Mouse (Mus musculus) CH12.LX (cell line): Measurements from ENCODE around the gene Kirrel3. TPM values are rescaled to one million over a fixed set of nuclear protein-coding genes. Genes with fewer than 3 reads are reported as not detected.

Experiments used
- DNase-seq: peaks from one replicate; pipeline ENCODE4 v3.0.0-alpha.2; 2013; ENCODE audit errors: extremely low read depth
- H3K27ac ChIP-seq: 2 replicates; pipeline ENCODE4 v1.5.1; 2012; ENCODE audit warnings: low read depth, mild to moderate bottlenecking, control low read depth, moderate library complexity; ENCODE audit not compliant: insufficient read depth
- H3K27me3 ChIP-seq: replicated peaks from 2 replicates; pipeline ENCODE3; 2012; ENCODE audit warnings: inconsistent platforms
- H3K36me3 ChIP-seq, 2 experiments: replicated peaks in 1 of 2; 2 replicates each; pipeline versions ENCODE3 to v1.6.1; 2012; ENCODE audit warnings: inconsistent platforms in 1 of 2, low read length in 1 of 2, mild to moderate bottlenecking in 1 of 2, mixed read lengths in 1 of 2, moderate library complexity in 1 of 2; ENCODE audit not compliant: control insufficient read depth in 1 of 2, insufficient read depth in 1 of 2
- H3K4me1 ChIP-seq, 2 experiments: 2 replicates each; pipeline ENCODE4 v1.6.1; 2012; ENCODE audit warnings: inconsistent platforms in 1 of 2, moderate library complexity in 1 of 2; ENCODE audit not compliant: insufficient read depth in 2 of 2, control insufficient read depth in 1 of 2
- H3K4me2 ChIP-seq: 2 replicates; pipeline ENCODE4 v1.6.1; 2012; ENCODE audit warnings: low read depth, mild to moderate bottlenecking, control low read depth; ENCODE audit not compliant: poor library complexity, insufficient read depth, severe bottlenecking
- H3K4me3 ChIP-seq, 3 experiments: fragments of 150-350 bp in 1 of 3; sonication (generic) in 1 of 3; replicated peaks in 1 of 3; 2 replicates each; pipeline versions ENCODE3 to v1.5.1; 2011 to 2012; ENCODE audit warnings: low read depth in 2 of 3, low read length in 2 of 3, mild to moderate bottlenecking in 2 of 3, moderate library complexity in 2 of 3, control low read depth in 1 of 3, improper control_type of control experiment in 1 of 3, inconsistent platforms in 1 of 3, mixed read lengths in 1 of 3; ENCODE audit not compliant: poor library complexity in 1 of 3
- H3K79me2 ChIP-seq: replicated peaks from 2 replicates; pipeline ENCODE4 v1.6.1; 2012; ENCODE audit warnings: mild to moderate bottlenecking, moderate library complexity; ENCODE audit not compliant: control insufficient read depth, poor library complexity, insufficient read depth, severe bottlenecking; ENCODE audit errors: extremely low read depth
- H3K9ac ChIP-seq: 2 replicates; pipeline ENCODE4 v1.6.1; 2012; ENCODE audit warnings: low read depth, mild to moderate bottlenecking, control low read depth, moderate library complexity; ENCODE audit not compliant: insufficient read depth
- H3K9me3 ChIP-seq: replicated peaks from 2 replicates; pipeline ENCODE3; 2012; ENCODE audit warnings: low read length, inconsistent platforms, mixed read lengths
- BHLHE40 ChIP-seq: IDR thresholded peaks from 2 replicates; pipeline ENCODE4 v1.6.1; 2011; ENCODE audit warnings: mild to moderate bottlenecking, low read depth, low read length, improper control_type of control experiment
- CHD1 ChIP-seq: IDR thresholded peaks from 2 replicates; pipeline ENCODE4 v1.6.1; 2012; ENCODE audit warnings: low read depth, low read length, improper control_type of control experiment, inconsistent platforms
- CTCF ChIP-seq, 2 experiments: IDR thresholded peaks in 1 of 2; conservative IDR thresholded peaks in 1 of 2; 2 replicates each; pipeline ENCODE4 v1.5.1; 2011 to 2012; ENCODE audit warnings: low read depth in 2 of 2, low read length in 2 of 2, improper control_type of control experiment in 1 of 2, inconsistent platforms in 1 of 2, mild to moderate bottlenecking in 1 of 2, moderate library complexity in 1 of 2
- E2F4 ChIP-seq: IDR thresholded peaks from 2 replicates; pipeline ENCODE4 v1.6.1; 2011; ENCODE audit warnings: low read depth, low read length, improper control_type of control experiment; ENCODE audit not compliant: insufficient replicate concordance
- ELF1 ChIP-seq: IDR thresholded peaks from 2 replicates; pipeline ENCODE4 v1.6.1; 2014; ENCODE audit warnings: low read depth, mild to moderate bottlenecking, inconsistent platforms, low read length, improper control_type of control experiment
- EP300 ChIP-seq: IDR thresholded peaks from 2 replicates; pipeline ENCODE4 v1.6.1; 2011; ENCODE audit warnings: low read length, improper control_type of control experiment
- ETS1 ChIP-seq: conservative IDR thresholded peaks from 2 replicates; pipeline ENCODE4 v1.6.1; 2012; ENCODE audit warnings: low read depth, mild to moderate bottlenecking, inconsistent platforms, low read length, improper control_type of control experiment, moderate library complexity
- GABPA ChIP-seq: IDR thresholded peaks from 2 replicates; pipeline ENCODE4 v1.6.1; 2012; ENCODE audit warnings: low read depth, low read length, improper control_type of control experiment, inconsistent platforms; ENCODE audit not compliant: insufficient replicate concordance
- IRF4 ChIP-seq: IDR thresholded peaks from 2 replicates; pipeline ENCODE4 v1.6.1; 2014; ENCODE audit warnings: low read depth, mild to moderate bottlenecking, inconsistent platforms, low read length, improper control_type of control experiment
- JUND ChIP-seq: conservative IDR thresholded peaks from 2 replicates; pipeline ENCODE4 v1.6.1; 2011; ENCODE audit warnings: low read depth, low read length, improper control_type of control experiment
- KAT2A ChIP-seq: IDR thresholded peaks from 2 replicates; pipeline ENCODE4 v1.6.1; 2012; ENCODE audit warnings: low read length, improper control_type of control experiment, inconsistent platforms; ENCODE audit not compliant: insufficient replicate concordance
- MAZ ChIP-seq: IDR thresholded peaks from 2 replicates; pipeline ENCODE4 v1.6.1; 2012; ENCODE audit warnings: low read depth, mild to moderate bottlenecking, inconsistent platforms, low read length, improper control_type of control experiment, moderate library complexity
- MXI1 ChIP-seq: IDR thresholded peaks from 2 replicates; pipeline ENCODE4 v1.6.1; 2011; ENCODE audit warnings: mild to moderate bottlenecking, low read depth, low read length, improper control_type of control experiment
- MYC ChIP-seq: IDR thresholded peaks from 2 replicates; pipeline ENCODE4 v1.6.1; 2011; ENCODE audit warnings: low read depth, mild to moderate bottlenecking, improper control_type of control experiment, low read length
- PAX5 ChIP-seq: IDR thresholded peaks from 2 replicates; pipeline ENCODE4 v1.6.1; 2012; ENCODE audit warnings: low read length, inconsistent platforms, mixed read lengths
- POLR2A ChIP-seq: IDR thresholded peaks from 2 replicates; pipeline ENCODE4 v1.6.1; 2011; ENCODE audit warnings: low read depth, mild to moderate bottlenecking, improper control_type of control experiment, low read length
- RAD21 ChIP-seq: IDR thresholded peaks from 2 replicates; pipeline ENCODE4 v1.6.1; 2011; ENCODE audit warnings: low read depth, mild to moderate bottlenecking, low read length, improper control_type of control experiment, moderate library complexity
- RCOR1 ChIP-seq: conservative IDR thresholded peaks from 2 replicates; pipeline ENCODE4 v1.6.1; 2012; ENCODE audit warnings: low read depth, mild to moderate bottlenecking, inconsistent platforms, low read length, improper control_type of control experiment
- SIN3A ChIP-seq: IDR thresholded peaks from 2 replicates; pipeline ENCODE4 v1.6.1; 2012; ENCODE audit warnings: low read length, improper control_type of control experiment, inconsistent platforms
- SMC3 ChIP-seq: IDR thresholded peaks from 2 replicates; pipeline ENCODE4 v1.6.1; 2011; ENCODE audit warnings: low read depth, low read length, improper control_type of control experiment
- TBP ChIP-seq: conservative IDR thresholded peaks from 2 replicates; pipeline ENCODE4 v1.6.1; 2011; ENCODE audit warnings: low read depth, low read length, improper control_type of control experiment
- TCF12 ChIP-seq: IDR thresholded peaks from 2 replicates; pipeline ENCODE4 v1.6.1; 2014; ENCODE audit warnings: low read depth, mild to moderate bottlenecking, inconsistent platforms, low read length, improper control_type of control experiment
- USF1 ChIP-seq: IDR thresholded peaks from 2 replicates; pipeline ENCODE4 v1.6.1; 2014; ENCODE audit warnings: low read depth, mild to moderate bottlenecking, inconsistent platforms, low read length, improper control_type of control experiment
- ZNF384 ChIP-seq: IDR thresholded peaks from 2 replicates; pipeline ENCODE4 v1.6.1; 2012; ENCODE audit warnings: low read depth, low read length, improper control_type of control experiment, inconsistent platforms
- dilution Hi-C: fragments of 300-500 bp; cut with MboI; formaldehyde crosslinking; loops from 2 replicates; pipeline ENCODE4 v1.14.3; 2020; ENCODE audit warnings: low sequenced_read_pairs; ENCODE audit not compliant: extremely low pct_unique_long_range_greater_than_20kb, extremely low pct_ligation_motif_present
- in situ Hi-C: fragments of 300-500 bp; cut with MboI; formaldehyde crosslinking; loops from 3 replicates; pipeline ENCODE4 v1.14.3; 2019; ENCODE audit warnings: low sequenced_read_pairs, low pct_ligation_motif_present, low pct_unique_long_range_greater_than_20kb, mixed read lengths
- polyA plus RNA-seq: library from polyadenylated mRNA; unstranded; fragments of >175 nt; gene quantifications from 2 replicates; pipeline ENCODE4 v1.2.1, GENCODE M21; 2012; ENCODE audit warnings: low read depth; ENCODE audit not compliant: insufficient read length
- total RNA-seq, 2 experiments: library from RNA; depleted of rRNA; stranded (reverse); fragments of 300-350 nt in 1 of 2; fragments of >200 nt in 1 of 2; gene quantifications; 2 replicates each; pipeline ENCODE4 v1.2.3; 2012 to 2014

Kirrel3 gene
- total and polyA plus RNA-seq, 3 experiments = not detected

DNA sequence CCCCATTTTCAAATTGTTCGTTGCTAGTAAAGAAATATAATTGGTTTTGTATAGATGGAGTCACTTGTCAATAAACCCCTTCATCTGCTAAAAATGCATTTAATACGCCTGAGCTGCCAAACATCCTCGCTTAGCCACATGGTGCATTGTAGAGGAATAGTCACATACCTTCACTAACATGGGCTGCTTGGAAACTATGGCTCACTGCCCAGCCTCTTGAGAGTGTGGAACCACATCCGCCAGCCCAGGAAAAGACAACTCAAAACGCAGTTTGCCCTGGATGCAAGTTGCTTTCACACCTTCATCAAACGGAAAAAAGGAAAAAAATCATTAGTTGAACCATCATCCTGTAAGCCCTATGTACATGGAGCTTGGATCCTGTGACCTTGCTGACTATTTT, 472.0 kb downstream of the Kirrel3 start:
- dilution Hi-C loops (no loop called here), in situ Hi-C loops (no loop called here)
- Histone ChIP-seq H3K9ac (no peak overlapping the region), H3K79me2 (no peaks in the 10 kb centered on the region), H3K27me3 (peaks cover 49% of the 10 kb centered on the region), H3K4me2 (no peak overlapping the region), H3K9me3 (no peaks in the 10 kb centered on the region), H3K36me3 (no peaks in the 10 kb centered on the region), H3K27ac (no peak overlapping the region), H3K4me3 (no peak overlapping the region), H3K4me1 (no peaks in the 10 kb centered on the region)
- no peak for TF ChIP-seq KAT2A
- TF ChIP-seq MYC = no peak
- no peak for TF ChIP-seq MAZ
- no peak for TF ChIP-seq RCOR1
- TF ChIP-seq IRF4 = no peak
- no peak for TF ChIP-seq TCF12
- TF ChIP-seq SMC3 = no peak
- TF ChIP-seq USF1 = no peak
- no peak for TF ChIP-seq TBP
- no peak for TF ChIP-seq CTCF (conservative IDR thresholded peaks at IDR 0.05 in 1 of 2, IDR thresholded peaks at IDR 0.05 in 1 of 2; ENCODE audit: low read depth in 2 of 2, low read length in 2 of 2)
- TF ChIP-seq CHD1 = no peak
- DNase-seq = no peak

DNA sequence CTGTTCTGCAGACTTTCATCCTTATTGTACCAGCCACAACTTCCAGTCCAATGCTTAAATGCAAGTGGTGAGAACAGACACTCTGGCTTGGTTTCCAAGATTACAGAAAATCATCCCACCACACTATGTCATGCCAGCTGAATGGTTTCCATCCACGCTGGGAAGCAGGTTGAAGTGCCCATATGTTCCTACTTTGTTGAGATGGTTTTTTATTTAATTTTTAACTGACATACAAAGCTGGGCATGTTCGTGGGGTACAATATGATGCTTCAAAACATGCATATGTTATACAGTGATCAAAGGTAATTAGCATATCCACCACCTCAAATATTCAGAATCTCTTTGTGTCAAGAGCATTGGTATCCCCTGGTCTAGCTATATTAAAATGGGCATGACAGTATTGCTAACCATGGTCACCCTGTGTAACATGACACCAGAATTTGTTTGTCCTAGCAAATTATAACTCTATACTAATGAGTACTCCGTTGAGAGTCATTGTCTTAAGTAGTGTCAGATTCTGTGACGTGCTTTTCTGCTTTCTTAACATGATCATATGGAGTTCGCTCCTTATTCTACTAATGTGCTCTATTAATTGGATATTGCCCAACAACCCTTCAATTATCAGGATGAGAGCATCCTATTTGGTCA, 472.6 kb downstream of the Kirrel3 start:
- in situ Hi-C loops = no loop called here
- no peak overlapping the region for H3K27ac ChIP-seq
- no peak overlapping the region for H3K9ac ChIP-seq
- dilution Hi-C loops = no loop called here
- H3K36me3 ChIP-seq = no peaks in the 10 kb centered on the region
- DNase-seq = no peak
- peaks cover 53% of the 10 kb centered on the region for H3K27me3 ChIP-seq
- H3K9me3 ChIP-seq = no peaks in the 10 kb centered on the region
- no peaks in the 10 kb centered on the region for H3K79me2 ChIP-seq
- no peak overlapping the region for H3K4me3 ChIP-seq
- TF ChIP-seq ZNF384 (no peak), ETS1 (no peak), USF1 (no peak), SMC3 (no peak), E2F4 (no peak), IRF4 (no peak), SIN3A (no peak), EP300 (no peak), POLR2A (no peak), RAD21 (no peak), PAX5 (no peak), MXI1 (no peak), BHLHE40 (no peak), ELF1 (no peak), JUND (no peak), GABPA (no peak)
- TF ChIP-seq, all 38 proteins: peak for 0
- Histone ChIP-seq H3K4me1 (no peaks in the 10 kb centered on the region), H3K4me2 (no peak overlapping the region)
